In genomic region chr16:17530640-17531288, GRCm38 (mm10) we compare ENCODE assay signal across 8 mouse cellular contexts. TPM values are rescaled to one million over a fixed set of nuclear protein-coding genes. Genes with fewer than 3 reads are reported as not detected.
DNase-seq lines count a peak whose midpoint lies in the region; ATAC-seq lines count a peak whose summit lies in the region.

Gene Thap7 (minus strand): TSS chr16:17531136.

- no peaks in the 10 kb centered on the region for H3K27me3 ChIP-seq in hindbrain, embryonic 16.5 days (replicated peaks; ENCODE audit: control insufficient read depth, insufficient read depth, low read length)

- peak; percentile 98 for ATAC-seq in hindbrain, embryonic 16.5 days

- peak within 1 kb of the TSS; percentile 71 for H3K4me2 ChIP-seq in hindbrain, embryonic 16.5 days (ENCODE audit: low read length)

- H3K9ac ChIP-seq in hindbrain, embryonic 16.5 days (ENCODE audit: low read depth, low read length) = peak within 1 kb of the TSS; percentile 83

- WGBS in hindbrain, embryonic 16.5 days = under 1% methylated on average over 67 of the region's 67 CpGs
- WGBS in macrophage (ENCODE audit: missing documents) = 0% methylated on average over 67 of the region's 67 CpGs

- peak; percentile 95 for DNase-seq in T-cell, adult 2 months (ENCODE audit: low spot score)
- DNase-seq in cerebellum, postnatal 36 days = peak; percentile 93 to 97
- peak; percentile 98 for DNase-seq in gastrocnemius, adult 18-20 months (ENCODE audit: low spot score)
- peak; percentile 95 to 96 for DNase-seq in left cerebral cortex, adult 18-20 months (ENCODE audit: low spot score in 2 of 2)
- peak; percentile 97 for DNase-seq in right cerebral cortex, adult 18-20 months
- DNase-seq in urinary bladder, postnatal 10 days (ENCODE audit: low spot score) = peak; percentile 89

- peak within 1 kb of the TSS; percentile 98 for H3K27ac ChIP-seq in hindbrain, embryonic 16.5 days (ENCODE audit: low read depth, low read length)
- peak within 1 kb of the TSS; percentile 64 for H3K27ac ChIP-seq in macrophage

- no peaks in the 10 kb centered on the region for H3K9me3 ChIP-seq in hindbrain, embryonic 16.5 days (ENCODE audit: control insufficient read depth, low read length)

- H3K36me3 ChIP-seq in hindbrain, embryonic 16.5 days (ENCODE audit: control insufficient read depth, insufficient read depth, low read length) = peaks cover 18% of the 10 kb centered on the region
- peaks cover 26% of the 10 kb centered on the region for H3K36me3 ChIP-seq in macrophage (ENCODE audit: inconsistent target)

- H3K4me3 ChIP-seq in hindbrain, embryonic 16.5 days (ENCODE audit: low read length) = peak within 1 kb of the TSS; percentile 65
- H3K4me3 ChIP-seq in macrophage (ENCODE audit: inconsistent target) = peak within 1 kb of the TSS; percentile 89

- peaks cover 15% of the 10 kb centered on the region for H3K4me1 ChIP-seq in hindbrain, embryonic 16.5 days (ENCODE audit: control insufficient read depth, insufficient read depth, low read depth, low read length)

- H3K79me2 ChIP-seq in macrophage (ENCODE audit: inconsistent target) = peaks cover 21% of the 10 kb centered on the region

RNA-seq across cellular contexts. Expression of gene Thap7, which starts in this region (rescaled TPM):
- 10 to 100 TPM; 15.3 to 17.1 TPM for total RNA-seq in gastrocnemius, adult 18-20 months (2021)
- polyA plus RNA-seq in hindbrain, embryonic 16.5 days (2015; fragmentation: Nextera tagmentation; extraction: Ambion mirVana) = 65.1 and 65.8 TPM in 2 replicates
- 10 to 100 TPM; 40.0 to 45.4 TPM for total RNA-seq in left cerebral cortex, adult 18-20 months (2021)
- total RNA-seq in macrophage (2018; cell fraction: chromatin; rRNA removed) = 10 to 100 TPM in 18 of 26 experiments, 1 to 10 TPM in 8; 3.2 to 34.6 (median 15.7) TPM
- total RNA-seq in macrophage (2018; cell fraction: cytosol; rRNA removed) = 10 to 100 TPM; 12.1 to 39.3 (median 29.4) TPM
- total RNA-seq in macrophage (2018; cell fraction: nucleus; rRNA removed) = 10 to 100 TPM in 23 of 26 experiments, 1 to 10 TPM in 3; 4.7 to 38.1 (median 16.6) TPM
- 23.9 to 29.0 TPM (median 28.7 TPM) in 3 replicates for polyA plus RNA-seq in macrophage (2018)

Comparison
In these comparisons a context has a peak if more than half of its experiments do, and no peak if none do; other contexts are left out.
1. Peak in every context shown above with its lines: DNase-seq, ATAC-seq, H3K4me3 ChIP-seq and H3K27ac ChIP-seq.